Mouse (Mus musculus) kidney, adult 2 months (tissue): Measurements from ENCODE around the gene Ankfn1. TPM values are rescaled to one million over a fixed set of nuclear protein-coding genes. Genes with fewer than 3 reads are reported as not detected.

Experiments
- DNase-seq: peaks from one replicate; pipeline ENCODE4 v3.0.0; 2021
- H3K27ac ChIP-seq: fragments of 200-500 bp; 2 replicates; pipeline ENCODE4 v1.5.1; 2012; ENCODE audit warnings: low read depth, low read length, control low read depth, inconsistent platforms; ENCODE audit not compliant: insufficient read depth
- H3K27me3 ChIP-seq: fragments of 200-500 bp; replicated peaks from 2 replicates; pipeline ENCODE4 v1.6.1; 2012; ENCODE audit warnings: mild to moderate bottlenecking, moderate library complexity, low read length, inconsistent platforms; ENCODE audit not compliant: control insufficient read depth, insufficient read depth
- H3K36me3 ChIP-seq: fragments of 200-500 bp; 2 replicates; pipeline ENCODE4 v1.6.1; 2012; ENCODE audit warnings: mild to moderate bottlenecking, moderate library complexity, low read length, inconsistent platforms; ENCODE audit not compliant: control insufficient read depth, insufficient read depth
- H3K4me1 ChIP-seq: fragments of 200-500 bp; 2 replicates; pipeline ENCODE4 v1.6.1; 2011; ENCODE audit warnings: low read length; ENCODE audit not compliant: control insufficient read depth, insufficient read depth
- H3K4me3 ChIP-seq: fragments of 200-500 bp; 2 replicates; pipeline ENCODE4 v1.5.1; 2011; ENCODE audit warnings: mild to moderate bottlenecking, low read depth, low read length, control low read depth; ENCODE audit not compliant: insufficient read depth
- CTCF ChIP-seq: fragments of 200-500 bp; conservative IDR thresholded peaks from 2 replicates; pipeline ENCODE4 v1.5.1; 2011; ENCODE audit warnings: low read depth, mild to moderate bottlenecking, control low read depth, low read length, moderate library complexity, mixed read lengths; ENCODE audit not compliant: insufficient read depth, insufficient read length
- POLR2A ChIP-seq: fragments of 200-500 bp; IDR thresholded peaks from one replicate; pipeline ENCODE4 v1.6.1; 2011; ENCODE audit warnings: low read depth, low read length, control low read depth
- WGBS: fragments of 180-500 bp; shearing (Covaris S2); methylation state at CpG from one replicate; pipeline ENCODE4 v1.1.7; 2018; 5-methylcytosine and 5-hydroxymethylcytosine counted together
- polyA plus RNA-seq: library from polyadenylated mRNA; depleted of rRNA; stranded (reverse); fragments of >200 nt; gene quantifications from 2 replicates; pipeline ENCODE4 v1.2.3, GENCODE M21; 2012

The Ankfn1 gene
- polyA plus RNA-seq, 1 experiment = 0.03 TPM

DNA sequence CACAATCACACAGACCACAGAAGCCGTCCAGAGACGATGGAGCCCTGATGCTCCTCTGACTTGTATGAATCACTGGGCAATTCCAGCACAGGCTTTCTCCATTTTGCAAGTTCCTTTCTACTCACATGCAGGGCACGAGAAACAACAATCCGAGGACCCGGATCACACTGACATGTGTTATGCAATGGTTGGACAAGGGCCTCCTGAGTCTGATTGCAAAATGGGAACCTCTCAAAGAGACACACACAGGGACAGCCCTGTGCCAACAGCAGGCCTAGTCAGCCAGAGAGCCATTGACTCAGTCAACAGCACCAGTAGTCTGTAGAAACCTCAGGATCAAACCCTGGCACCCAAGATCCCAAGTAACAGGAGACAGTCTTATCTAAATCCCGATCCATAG is 318.0 kb downstream of the Ankfn1 start:
- no peak for TF ChIP-seq CTCF
- no peak for TF ChIP-seq POLR2A
- H3K36me3 ChIP-seq = no peaks in the 10 kb centered on the region

DNA sequence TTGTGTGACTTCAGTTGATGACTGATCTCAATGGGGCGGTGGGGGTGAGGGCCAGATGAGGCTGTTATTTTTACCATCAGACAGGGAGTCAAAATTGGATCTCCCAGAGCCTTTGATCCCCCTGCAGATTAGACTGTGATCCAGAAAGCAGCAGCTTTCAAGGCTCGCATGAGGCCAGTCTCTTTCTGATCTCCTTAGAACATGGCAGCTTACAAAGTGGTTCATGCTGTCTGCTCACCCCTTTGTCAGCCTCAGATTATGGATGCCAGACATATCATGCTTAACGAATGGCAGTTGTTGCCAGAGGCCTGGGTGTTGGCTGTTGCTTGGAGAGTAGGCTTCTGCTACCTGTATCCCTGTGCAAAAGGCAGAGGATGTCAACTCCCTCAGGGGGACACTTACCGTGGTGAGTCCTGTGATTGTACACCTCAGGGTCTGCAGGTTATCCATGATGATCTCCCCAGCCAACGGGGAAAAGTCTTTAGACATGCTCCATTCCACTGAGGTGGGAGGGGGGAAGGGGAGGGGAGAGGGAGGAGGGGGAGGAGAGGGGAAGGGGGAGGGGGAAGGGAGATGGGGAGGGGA is 321.7 kb downstream of the Ankfn1 start:
- no peaks in the 10 kb centered on the region for H3K27me3 ChIP-seq

More for the DNA sequence above, 318.0 kb downstream of the Ankfn1 start:
- H3K4me3 ChIP-seq = no peak overlapping the region
- no peak for DNase-seq
- H3K27me3 ChIP-seq = no peaks in the 10 kb centered on the region; the same call in 1 of the 2 replicates
- no peak overlapping the region for H3K27ac ChIP-seq
- 93% methylated on average over 6 of the region's 6 CpGs for WGBS
- H3K4me1 ChIP-seq = no peaks in the 10 kb centered on the region

DNA sequence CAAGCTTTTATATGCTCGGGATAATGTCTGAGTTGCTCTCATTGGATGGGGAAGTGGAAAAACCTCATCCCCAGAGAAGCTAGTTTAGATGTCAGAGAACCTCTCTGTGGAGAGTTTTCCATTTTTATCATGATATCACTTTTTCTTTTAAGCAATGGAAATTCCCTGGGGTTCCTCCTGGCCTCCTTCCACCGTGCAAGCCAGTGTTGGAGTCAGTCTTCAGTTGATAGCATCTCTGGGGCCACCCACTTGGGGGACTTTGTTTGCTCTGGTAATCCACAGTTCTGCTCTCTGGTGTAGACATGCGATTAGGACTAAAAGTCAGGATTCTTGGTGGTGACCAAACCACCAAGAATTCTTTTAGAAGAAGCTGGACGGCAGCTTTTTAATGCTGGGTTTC is 322.8 kb downstream of the Ankfn1 start:
- H3K4me3 ChIP-seq = no peak overlapping the region
- DNase-seq = no peak
- 69% methylated on average over 4 of the region's 4 CpGs for WGBS
- no peaks in the 10 kb centered on the region for H3K4me1 ChIP-seq
- no peak for TF ChIP-seq POLR2A
- TF ChIP-seq CTCF = no peak
- no peaks in the 10 kb centered on the region for H3K36me3 ChIP-seq
- H3K27ac ChIP-seq = no peak overlapping the region
- no peaks in the 10 kb centered on the region for H3K27me3 ChIP-seq

More for the DNA sequence above, 321.7 kb downstream of the Ankfn1 start:
- Histone ChIP-seq H3K4me3 (no peak overlapping the region), H3K36me3 (no peaks in the 10 kb centered on the region), H3K27ac (no peak overlapping the region), H3K4me1 (no peaks in the 10 kb centered on the region)
- DNase-seq = no peak
- TF ChIP-seq POLR2A (no peak), CTCF (no peak)
- WGBS = 42% methylated on average over 5 of the region's 5 CpGs

DNA sequence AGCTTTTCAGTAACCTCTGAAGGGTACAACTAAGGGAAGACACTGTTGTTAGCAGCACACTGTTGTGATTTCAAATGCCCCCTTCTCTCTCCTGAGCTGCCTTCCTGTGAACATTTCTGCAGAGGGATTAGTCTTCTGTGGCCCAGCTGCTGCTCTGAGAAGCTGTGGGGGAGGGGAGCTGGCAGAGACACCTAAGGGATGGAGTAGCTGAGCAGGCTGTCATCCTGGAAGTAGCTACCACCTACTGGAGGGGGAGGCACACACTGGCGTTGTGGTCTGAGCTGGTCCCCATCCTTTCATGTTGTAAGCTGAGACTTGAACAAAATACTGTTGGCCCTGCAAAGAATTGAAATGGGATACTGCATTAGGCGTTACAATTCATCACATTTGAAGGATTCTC is 324.6 kb downstream of the Ankfn1 start:
- Histone ChIP-seq H3K4me1 (no peaks in the 10 kb centered on the region), H3K27me3 (no peaks in the 10 kb centered on the region), H3K27ac (no peak overlapping the region), H3K4me3 (no peak overlapping the region), H3K36me3 (no peaks in the 10 kb centered on the region)
- TF ChIP-seq CTCF (no peak), POLR2A (no peak)
- DNase-seq = no peak
- 29% methylated on average over 2 of the region's 2 CpGs for WGBS

GRCm38 (mm10) chr11:89450406-89450805 is 327.0 kb downstream of the Ankfn1 start:
- DNase-seq = no peak
- 88% methylated on average over 4 of the region's 4 CpGs for WGBS
- TF ChIP-seq POLR2A (no peak), CTCF (no peak)
- H3K36me3 ChIP-seq = no peaks in the 10 kb centered on the region
- no peak overlapping the region for H3K27ac ChIP-seq
- H3K4me3 ChIP-seq = no peak overlapping the region
- no peaks in the 10 kb centered on the region; the same call in 1 of the 2 replicates for H3K27me3 ChIP-seq
- no peaks in the 10 kb centered on the region for H3K4me1 ChIP-seq

GRCm38 (mm10) chr11:89448986-89449385 is 328.5 kb downstream of the Ankfn1 start:
- Histone ChIP-seq H3K36me3 (no peaks in the 10 kb centered on the region), H3K27ac (no peak overlapping the region), H3K4me3 (no peak overlapping the region), H3K4me1 (no peaks in the 10 kb centered on the region), H3K27me3 (no peaks in the 10 kb centered on the region; the same call in 1 of the 2 replicates)
- no peak for DNase-seq
- TF ChIP-seq POLR2A = no peak
- TF ChIP-seq CTCF = no peak
- 72% methylated on average over 6 of the region's 6 CpGs for WGBS

DNA sequence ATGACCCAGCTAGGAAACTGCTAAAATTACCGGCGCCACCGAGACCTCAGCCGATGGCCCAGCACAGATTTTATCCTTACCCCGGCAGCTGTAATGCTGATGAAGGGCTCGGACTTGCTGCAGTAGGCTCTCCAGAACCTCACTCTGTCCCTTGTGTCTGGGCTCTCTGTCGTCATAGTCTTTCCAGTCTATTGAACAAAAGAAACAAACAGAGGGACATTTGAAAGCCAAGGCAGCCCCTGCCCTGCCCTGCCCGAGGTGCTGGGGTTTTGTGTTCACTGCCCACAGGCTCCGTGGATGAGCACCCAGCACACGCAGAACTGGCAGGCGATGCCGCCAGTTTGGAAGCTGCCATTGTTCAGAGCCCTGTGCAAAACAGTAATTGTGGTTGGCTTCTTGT is 330.0 kb downstream of the Ankfn1 start:
- TF ChIP-seq CTCF = no peak
- no peaks in the 10 kb centered on the region for H3K4me1 ChIP-seq
- no peak overlapping the region for H3K4me3 ChIP-seq
- no peaks in the 10 kb centered on the region; the same call in 1 of the 2 replicates for H3K27me3 ChIP-seq
- H3K36me3 ChIP-seq = no peaks in the 10 kb centered on the region
- 50% methylated on average over 12 of the region's 12 CpGs for WGBS
- H3K27ac ChIP-seq = no peak overlapping the region
- DNase-seq = no peak

DNA sequence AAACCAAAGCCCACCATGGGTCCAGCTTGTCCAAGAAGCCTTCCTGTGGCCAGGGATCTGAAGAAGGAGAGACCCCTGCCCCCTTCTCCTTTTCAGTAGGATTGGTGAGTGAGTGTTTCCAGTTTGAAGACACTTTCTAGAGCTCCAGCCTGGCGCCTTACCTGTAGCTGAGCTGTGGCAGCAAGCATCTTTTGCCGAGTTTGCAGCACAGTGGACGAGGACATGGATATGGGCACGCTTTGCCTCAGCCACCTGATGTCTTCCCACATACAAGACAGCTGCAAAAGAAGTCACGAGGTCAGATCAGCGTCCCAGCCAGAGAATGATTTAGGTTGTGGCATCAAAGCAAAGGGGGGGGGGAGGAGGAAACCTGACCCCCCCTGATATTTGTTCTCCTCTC is 336.9 kb downstream of the Ankfn1 start:
- Histone ChIP-seq H3K36me3 (no peaks in the 10 kb centered on the region), H3K4me1 (no peaks in the 10 kb centered on the region), H3K27ac (no peak overlapping the region), H3K4me3 (no peak overlapping the region), H3K27me3 (no peaks in the 10 kb centered on the region)
- TF ChIP-seq CTCF (no peak), POLR2A (no peak)
- no peak for DNase-seq
- 61% methylated on average over 6 of the region's 6 CpGs for WGBS
